Mouse (Mus musculus) left cerebral cortex, adult 2 months (tissue): ENCODE measurements around the gene Gpr19. TPM values are rescaled to one million over a fixed set of nuclear protein-coding genes. Genes with fewer than 3 reads are reported as not detected.
A peak's percentile ranks its signal among the peaks of the same experiment; 100 is the strongest.

Source experiments
- DNase-seq, 2 experiments: peaks; one replicate each; pipeline ENCODE4 v3.0.0; 2021 to 2022; ENCODE audit warnings: low spot score in 2 of 2, mixed read lengths in 1 of 2; ENCODE audit errors: extremely low spot score in 1 of 2
- H3K27ac ChIP-seq: fragments of 200-600 bp; 2 replicates; pipeline ENCODE4 v1.8.1; 2022
- H3K4me3 ChIP-seq: fragments of 200-600 bp; 2 replicates; pipeline ENCODE4 v1.8.1; 2022
- CTCF ChIP-seq: fragments of 200-600 bp; IDR thresholded peaks from 2 replicates; pipeline ENCODE4 v1.8.1; 2022; ENCODE audit warnings: antibody characterized with exemption, mild to moderate bottlenecking, moderate library complexity
- intact Hi-C: fragments of 180-260 bp; cut with DNase I; formaldehyde crosslinking; loops from one replicate; pipeline ENCODE4 v1.15.1; 2025
- total RNA-seq, 2 experiments: library from RNA; stranded (reverse); gene quantifications; 2 replicates each; pipeline ENCODE4 v1.2.3; 2021

Gene Gpr19
- total RNA-seq, 2 experiments from 2014 or later: 22.2 to 26.9 TPM

DNA sequence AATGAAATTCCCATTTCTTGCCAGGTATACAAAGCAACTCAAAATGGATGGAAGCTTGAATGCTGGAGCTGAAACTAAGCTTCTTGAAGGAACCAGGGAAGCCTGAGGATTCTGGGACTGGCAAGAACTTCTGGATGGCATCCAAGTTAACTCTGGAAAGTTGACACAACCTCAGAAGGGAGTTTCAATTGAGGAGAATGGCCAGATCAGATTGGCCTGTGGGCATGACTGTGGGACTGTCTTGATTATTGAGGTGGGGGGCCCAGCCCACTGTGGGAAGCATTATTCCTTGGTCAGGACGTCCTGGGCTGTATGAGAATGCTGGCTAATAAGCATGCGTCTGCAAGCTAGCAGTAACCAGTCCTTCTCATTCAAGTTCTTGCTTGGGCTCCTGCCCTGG is 18.3 kb downstream of the Gpr19 start:
- no peak for TF ChIP-seq CTCF
- intact Hi-C loops: loop anchor here (2.0 kb wide), 1 partner anchor 17 kb away; no protein-coding TSS in a partner anchor
- H3K4me3 ChIP-seq: no peak overlapping the region
- no peak for DNase-seq
- H3K27ac ChIP-seq: no peak overlapping the region

GRCm38 (mm10) chr6:134879556-134879955 is 18.8 kb downstream of the Gpr19 start:
- DNase-seq: no peak
- intact Hi-C loops: no loop called here
- Histone ChIP-seq H3K4me3 (no peak overlapping the region), H3K27ac (no peak overlapping the region)
- TF ChIP-seq CTCF: no peak

- no peak overlapping the region for H3K27ac ChIP-seq
- no peak for TF ChIP-seq CTCF
- no peak for DNase-seq
- intact Hi-C loops: no loop called here
- H3K4me3 ChIP-seq: no peak overlapping the region
Measured at GRCm38 (mm10) chr6:134877892-134878291, 20.5 kb downstream of the Gpr19 start.

DNA sequence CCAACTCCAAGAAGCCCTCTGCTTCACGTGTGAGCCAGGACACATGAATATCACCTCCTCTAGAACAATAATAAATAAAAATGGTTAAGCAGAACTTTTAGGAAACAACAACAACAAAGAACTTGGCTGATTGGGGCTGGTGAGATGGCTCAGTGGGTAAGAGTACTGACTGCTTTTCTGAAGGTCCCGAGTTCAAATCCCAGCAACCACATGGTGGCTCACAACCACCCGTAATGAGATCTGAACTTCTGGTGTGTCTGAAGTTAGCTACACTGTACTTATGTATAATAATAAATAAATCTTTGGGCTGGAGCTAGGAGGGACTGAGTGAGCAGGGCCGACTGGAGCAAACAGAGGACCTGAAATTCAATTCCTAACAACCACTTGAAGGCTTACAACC is 21.1 kb downstream of the Gpr19 start:
- DNase-seq: no peak
- no peak for TF ChIP-seq CTCF

GRCm38 (mm10) chr6:134876795-134877194 is 21.6 kb downstream of the Gpr19 start:
- Histone ChIP-seq H3K4me3 (no peak overlapping the region), H3K27ac (no peak overlapping the region)
- intact Hi-C loops: no loop called here
- DNase-seq: no peak
- TF ChIP-seq CTCF: peak; percentile 37

More for the DNA sequence above, 21.1 kb downstream of the Gpr19 start:
- no peak overlapping the region for H3K4me3 ChIP-seq
- intact Hi-C loops: no loop called here
- no peak overlapping the region for H3K27ac ChIP-seq

DNA sequence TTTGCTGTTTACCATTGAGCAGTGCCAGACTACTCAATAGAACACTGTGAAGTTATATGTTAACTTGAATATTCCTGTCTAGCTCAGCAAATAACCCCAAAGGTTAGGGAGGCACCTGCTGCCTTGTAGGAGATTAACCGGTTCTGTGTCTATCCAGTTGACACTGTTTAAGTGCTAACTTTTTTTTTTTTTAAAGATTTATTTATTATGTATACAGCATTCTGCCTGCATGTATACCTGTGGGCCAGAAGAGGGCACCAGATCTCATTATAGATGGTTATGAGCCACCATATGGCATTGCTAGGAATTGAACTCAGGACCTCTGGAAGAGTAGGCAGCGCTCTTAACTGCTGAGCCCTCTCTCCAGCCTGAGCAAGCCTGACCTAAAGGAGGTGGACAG is 25.4 kb downstream of the Gpr19 start:
- DNase-seq: no peak
- intact Hi-C loops: loop anchor here (2.0 kb wide), 1 partner anchor 74 kb away; no protein-coding TSS in a partner anchor

DNA sequence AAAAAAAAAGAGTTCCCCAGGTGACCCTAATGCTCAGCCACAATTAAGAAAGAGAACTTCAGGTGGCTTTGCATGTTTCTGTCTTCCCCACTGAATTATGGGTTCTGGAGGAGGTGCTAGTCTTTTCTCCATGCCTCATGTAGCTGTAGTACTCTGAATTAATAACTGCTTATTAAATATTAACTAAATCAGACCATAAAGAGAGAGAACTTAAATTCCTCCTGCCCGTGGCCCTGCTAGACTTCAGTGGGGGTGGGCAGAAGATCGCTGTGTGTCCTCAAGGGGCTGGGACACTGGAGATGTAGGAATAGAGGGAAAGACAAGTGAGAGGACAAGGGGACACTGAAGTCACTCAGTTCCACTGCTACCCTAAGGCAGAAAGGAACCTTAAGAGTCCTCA is 26.1 kb downstream of the Gpr19 start:
- Histone ChIP-seq H3K4me3 (no peak overlapping the region), H3K27ac (no peak overlapping the region)
- DNase-seq: no peak
- no peak for TF ChIP-seq CTCF
- intact Hi-C loops: loop anchor here (2.0 kb wide), 1 partner anchor 75 kb away; no protein-coding TSS in a partner anchor

More for the DNA sequence above, 25.4 kb downstream of the Gpr19 start:
- no peak overlapping the region for H3K4me3 ChIP-seq
- TF ChIP-seq CTCF: peak; percentile 54
- no peak overlapping the region for H3K27ac ChIP-seq

GRCm38 (mm10) chr6:134870887-134871286 is 27.5 kb downstream of the Gpr19 start:
- DNase-seq: no peak
- no peak for TF ChIP-seq CTCF
- H3K27ac ChIP-seq: no peak overlapping the region
- no peak overlapping the region for H3K4me3 ChIP-seq
- intact Hi-C loops: no loop called here

- Histone ChIP-seq H3K27ac (no peak overlapping the region), H3K4me3 (no peak overlapping the region)
- intact Hi-C loops: no loop called here
- TF ChIP-seq CTCF: no peak
- DNase-seq: no peak
Measured at GRCm38 (mm10) chr6:134870209-134870742, 28.1 kb downstream of the Gpr19 start.

DNA sequence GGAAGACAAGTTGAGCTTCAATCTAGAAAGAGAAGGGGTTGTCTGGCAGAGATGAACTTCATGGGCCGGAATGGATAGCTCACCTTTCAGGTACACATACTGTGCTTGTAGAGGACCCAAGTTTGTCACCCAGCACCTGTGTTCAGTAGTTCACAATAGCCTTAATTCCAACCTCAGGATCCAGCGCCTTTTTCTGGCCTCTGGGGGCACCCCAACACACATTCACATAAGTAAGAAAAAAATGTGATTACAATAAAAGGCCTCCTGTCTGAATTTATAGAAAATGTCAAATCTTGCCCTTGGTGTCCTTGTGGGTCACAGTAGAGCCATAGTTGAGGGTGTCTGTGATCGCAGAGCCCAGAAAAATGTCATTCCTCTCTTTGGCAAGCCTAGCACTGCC is 31.1 kb downstream of the Gpr19 start:
- Histone ChIP-seq H3K27ac (no peak overlapping the region), H3K4me3 (no peak overlapping the region)
- TF ChIP-seq CTCF: peak; percentile 13
- DNase-seq: no peak
- intact Hi-C loops: loop anchor here (10.0 kb wide), 1 partner anchor 443 kb away; no protein-coding TSS in a partner anchor

DNA sequence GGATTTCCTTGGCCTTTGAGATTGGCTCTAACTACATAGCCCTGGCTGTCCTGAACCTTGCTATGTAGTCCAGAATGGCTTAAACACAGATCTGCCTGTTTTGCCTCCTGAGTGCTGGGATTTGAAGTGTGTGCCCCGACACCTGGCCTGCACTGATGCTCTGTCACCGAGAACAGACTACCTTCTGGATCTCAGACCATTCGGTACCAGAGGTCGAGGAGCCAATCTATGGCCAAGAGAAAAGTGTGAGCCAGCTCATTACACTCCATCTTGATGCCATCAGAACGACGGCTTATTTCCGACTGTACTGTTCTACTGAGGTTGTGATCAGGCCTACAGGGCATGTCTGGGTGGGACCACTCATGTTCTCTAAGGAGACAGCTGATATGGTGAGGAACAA is 32.3 kb downstream of the Gpr19 start:
- no peak for TF ChIP-seq CTCF
- Histone ChIP-seq H3K27ac (no peak overlapping the region), H3K4me3 (no peak overlapping the region)
- intact Hi-C loops: loop anchor here (10.0 kb wide), 1 partner anchor 441 kb away; no protein-coding TSS in a partner anchor
- no peak for DNase-seq

- TF ChIP-seq CTCF: peak; percentile 98
- DNase-seq: peak; percentile 96 to 99
- H3K4me3 ChIP-seq: peak overlapping the region; percentile 35
- H3K27ac ChIP-seq: peak overlapping the region; percentile 70
- intact Hi-C loops: loop anchor here (1.0 to 10.0 kb wide), 3 partner anchors 18 to 438 kb away; no protein-coding TSS in a partner anchor
Measured at GRCm38 (mm10) chr6:134863146-134863545, 35.2 kb downstream of the Gpr19 start.

- Histone ChIP-seq H3K4me3 (peak overlapping the region; percentile 35), H3K27ac (peak overlapping the region; percentile 70)
- no peak for TF ChIP-seq CTCF
- intact Hi-C loops: loop anchor here (1.0 to 10.0 kb wide), 3 partner anchors 18 to 438 kb away; no protein-coding TSS in a partner anchor
- DNase-seq: peak in 1 of 2 experiments; percentile 24
Measured at GRCm38 (mm10) chr6:134862671-134863104, 35.7 kb downstream of the Gpr19 start.
